Mouse (Mus musculus): Measurements from ENCODE around the gene Tstd2. TPM values are rescaled to one million over a fixed set of nuclear protein-coding genes. Genes with fewer than 3 reads are reported as not detected.

The Tstd2 gene
- polyA plus RNA-seq, 1 experiment from 2014 or later: 40.7 TPM

DNA sequence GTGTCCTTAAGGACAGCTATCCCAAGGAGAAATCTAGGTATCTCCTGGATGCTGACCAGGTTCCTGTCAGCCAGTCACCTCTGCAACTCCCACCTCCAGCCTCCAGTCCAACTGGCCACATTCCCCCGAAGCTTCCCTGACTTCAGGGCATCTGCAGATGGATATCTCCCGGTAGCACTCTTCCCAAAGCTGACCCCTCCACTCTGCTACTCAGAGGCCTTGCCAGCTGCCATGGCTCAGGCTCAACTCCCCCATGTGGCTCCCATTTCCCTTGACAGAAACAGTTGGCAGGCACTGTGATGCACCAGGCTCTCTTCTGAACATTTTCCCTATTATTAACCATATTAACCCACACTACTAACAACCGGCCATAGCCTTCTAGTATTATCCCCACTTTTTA, 27.1 kb downstream of the Tstd2 start:
- no peak for DNase-seq (ENCODE audit: low spot score)
- Histone ChIP-seq H3K27ac (no peak overlapping the region), H3K9me3 (no peaks in the 10 kb centered on the region), H3K4me1 (peaks cover 13% of the 10 kb centered on the region), H3K27me3 (ENCODE audit: insufficient read depth, poor library complexity, severe bottlenecking) (no peaks in the 10 kb centered on the region), H3K4me3 (no peak overlapping the region), H3K36me3 (peaks cover 96% of the 10 kb centered on the region)
- 62% methylated on average over 3 of the region's 3 CpGs for WGBS

DNA sequence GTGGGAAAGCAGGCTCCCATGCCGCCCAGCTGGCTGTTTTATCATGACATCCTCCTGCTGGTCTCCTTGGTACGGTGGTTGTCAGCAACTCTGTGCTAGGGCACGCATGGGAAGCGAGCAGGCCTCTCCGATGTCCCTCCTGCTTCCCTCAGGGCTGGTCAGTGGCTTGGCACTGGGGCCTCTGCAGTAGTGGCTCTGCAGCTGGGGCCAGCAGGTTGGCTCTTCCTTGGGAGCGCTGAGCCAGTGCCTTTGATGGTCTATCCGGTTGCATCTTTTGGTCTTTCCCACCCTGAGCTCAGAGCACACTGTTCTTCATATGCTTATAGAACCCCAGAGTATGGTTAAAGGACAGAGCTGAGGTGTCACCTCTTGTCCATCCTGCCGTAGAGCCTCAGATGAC, 28.4 kb downstream of the Tstd2 start:
- no peaks in the 10 kb centered on the region for H3K27me3 ChIP-seq (ENCODE audit: insufficient read depth, poor library complexity, severe bottlenecking)
- peaks cover 94% of the 10 kb centered on the region for H3K36me3 ChIP-seq
- no peak overlapping the region for H3K4me3 ChIP-seq
- WGBS: 80% methylated on average over 8 of the region's 8 CpGs
- H3K9me3 ChIP-seq: no peaks in the 10 kb centered on the region
- 0 out of 2 replicates have a peak overlapping the region, but pooled peaks have one; percentile 42 for H3K27ac ChIP-seq
- no peak for DNase-seq (ENCODE audit: low spot score)
- H3K4me1 ChIP-seq: peaks cover 13% of the 10 kb centered on the region

DNA sequence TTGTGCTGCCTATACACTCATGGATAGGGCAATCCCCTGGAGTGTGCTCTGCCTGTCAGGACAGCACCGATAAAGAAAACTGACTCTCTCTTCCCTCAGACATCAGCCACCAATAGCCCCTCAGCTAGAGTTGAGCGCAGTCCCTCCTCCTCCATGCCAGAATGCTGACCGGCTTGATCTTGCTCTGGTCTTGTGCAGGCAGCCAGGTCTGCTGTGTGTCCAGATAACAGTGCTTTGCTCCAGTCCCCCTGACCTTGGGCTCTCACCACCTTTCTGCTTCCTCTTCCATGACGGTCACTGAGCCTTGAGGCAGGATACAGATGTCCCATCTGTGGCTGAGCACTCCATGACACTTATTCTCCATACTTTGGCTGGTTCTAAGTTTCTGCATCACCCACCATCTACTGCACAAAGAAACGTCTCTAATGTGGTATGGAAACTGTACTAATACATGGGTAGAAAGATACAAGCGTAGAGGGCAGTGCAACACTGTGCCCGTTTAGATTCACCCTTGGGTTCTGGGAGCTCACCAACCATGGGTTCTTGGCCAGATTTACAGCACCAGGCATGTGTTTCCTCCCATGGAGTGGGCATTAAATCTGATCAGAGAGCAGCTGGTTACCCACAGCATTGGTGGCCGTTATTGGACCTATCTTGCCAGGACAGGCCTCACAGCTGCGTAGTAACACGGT, 36.3 kb downstream of the Tstd2 start:
- H3K27ac ChIP-seq: no peak overlapping the region
- H3K36me3 ChIP-seq: peaks cover 91% of the 10 kb centered on the region
- no peaks in the 10 kb centered on the region for H3K9me3 ChIP-seq
- 77% methylated on average over 10 of the region's 10 CpGs for WGBS
- no peak for DNase-seq (ENCODE audit: low spot score)
- no peaks in the 10 kb centered on the region for H3K27me3 ChIP-seq (ENCODE audit: insufficient read depth, poor library complexity, severe bottlenecking)
- peaks cover 43% of the 10 kb centered on the region for H3K4me1 ChIP-seq
- no peak overlapping the region for H3K4me3 ChIP-seq

DNA sequence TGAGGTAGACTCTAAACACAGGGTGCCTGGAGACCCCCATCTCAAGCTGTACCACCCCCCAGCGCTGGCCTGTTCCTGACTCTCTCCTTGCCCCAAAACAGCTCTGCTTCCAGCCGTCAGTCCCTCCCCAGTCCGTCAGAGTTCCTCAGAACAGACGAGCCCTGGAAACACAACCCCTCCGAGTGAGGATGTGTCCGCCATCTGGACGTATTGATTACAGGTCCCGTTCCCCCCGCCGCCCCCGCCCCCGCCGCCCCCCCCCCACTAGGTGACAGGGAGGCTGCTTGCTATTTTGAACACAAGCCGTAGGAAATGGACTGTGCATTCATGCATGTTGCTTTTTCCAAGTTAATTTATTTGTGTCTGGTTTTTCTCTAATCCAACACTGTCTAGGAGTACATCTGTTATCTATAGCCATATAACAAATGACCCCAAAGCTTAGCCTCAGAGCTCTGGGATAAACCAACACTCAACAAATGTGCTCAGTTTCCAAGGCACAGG, 37.2 kb downstream of the Tstd2 start:
- Histone ChIP-seq H3K4me3 (no peak overlapping the region; the same call in 1 of the 2 replicates), H3K27ac (peak overlapping the region; percentile 82), H3K9me3 (no peaks in the 10 kb centered on the region), H3K27me3 (ENCODE audit: insufficient read depth, poor library complexity, severe bottlenecking) (no peaks in the 10 kb centered on the region), H3K4me1 (peaks cover 43% of the 10 kb centered on the region), H3K36me3 (peaks cover 91% of the 10 kb centered on the region)
- WGBS: 13% methylated on average over 14 of the region's 14 CpGs
- DNase-seq (ENCODE audit: low spot score): no peak

DNA sequence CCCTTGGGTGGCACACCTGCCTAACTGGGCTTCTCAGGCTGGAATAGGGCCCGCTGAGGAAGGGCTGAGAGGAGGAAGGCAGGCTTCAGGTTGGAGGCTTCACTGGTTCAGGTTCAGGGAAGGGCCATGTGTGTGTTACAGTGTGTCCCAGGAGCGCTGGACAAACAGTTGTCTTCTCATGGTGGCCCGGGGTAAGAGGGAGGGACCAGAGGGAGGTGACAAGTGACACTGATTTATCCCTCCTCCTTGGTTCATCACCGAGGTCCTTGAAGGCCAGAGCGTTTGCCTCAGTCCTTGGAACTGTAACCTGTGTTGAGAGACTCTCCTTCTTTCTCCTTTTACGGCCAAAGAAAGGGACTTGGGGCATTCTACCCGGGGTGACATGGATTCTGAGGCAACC, 38.0 kb downstream of the Tstd2 start:
- Histone ChIP-seq H3K36me3 (peaks cover 92% of the 10 kb centered on the region), H3K27ac (peak overlapping the region; percentile 82), H3K4me1 (peaks cover 43% of the 10 kb centered on the region), H3K9me3 (no peaks in the 10 kb centered on the region), H3K27me3 (ENCODE audit: insufficient read depth, poor library complexity, severe bottlenecking) (no peaks in the 10 kb centered on the region), H3K4me3 (peak overlapping the region; percentile 6; the same call in 1 of the 2 replicates)
- WGBS: 27% methylated on average over 7 of the region's 7 CpGs
- no peak for DNase-seq (ENCODE audit: low spot score)

DNA sequence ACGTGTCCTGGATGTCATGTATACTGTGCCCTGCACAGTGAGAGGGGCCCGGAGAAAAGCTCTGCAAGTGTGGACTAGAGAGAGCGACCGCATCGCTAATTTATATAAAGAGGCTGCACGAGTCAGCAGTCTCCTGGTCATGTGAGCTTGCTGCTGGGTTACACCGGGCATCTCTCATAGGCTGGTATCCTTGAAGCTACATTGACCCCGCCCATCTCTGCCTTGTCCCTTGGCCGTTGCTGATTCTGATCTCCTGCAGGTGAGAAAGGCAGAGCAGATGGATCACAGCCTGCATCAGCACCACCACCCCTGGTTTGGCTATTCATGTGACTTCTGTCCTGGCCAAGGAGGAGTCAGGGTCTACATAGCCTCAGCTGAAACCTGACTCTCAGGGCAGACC, 39.4 kb downstream of the Tstd2 start:
- peaks cover 43% of the 10 kb centered on the region for H3K4me1 ChIP-seq
- no peaks in the 10 kb centered on the region for H3K9me3 ChIP-seq
- H3K36me3 ChIP-seq: peaks cover 95% of the 10 kb centered on the region
- H3K4me3 ChIP-seq: no peak overlapping the region
- no peak for DNase-seq (ENCODE audit: low spot score)
- H3K27me3 ChIP-seq (ENCODE audit: insufficient read depth, poor library complexity, severe bottlenecking): no peaks in the 10 kb centered on the region
- H3K27ac ChIP-seq: no peak overlapping the region
- WGBS: 76% methylated on average over 9 of the region's 9 CpGs

DNA sequence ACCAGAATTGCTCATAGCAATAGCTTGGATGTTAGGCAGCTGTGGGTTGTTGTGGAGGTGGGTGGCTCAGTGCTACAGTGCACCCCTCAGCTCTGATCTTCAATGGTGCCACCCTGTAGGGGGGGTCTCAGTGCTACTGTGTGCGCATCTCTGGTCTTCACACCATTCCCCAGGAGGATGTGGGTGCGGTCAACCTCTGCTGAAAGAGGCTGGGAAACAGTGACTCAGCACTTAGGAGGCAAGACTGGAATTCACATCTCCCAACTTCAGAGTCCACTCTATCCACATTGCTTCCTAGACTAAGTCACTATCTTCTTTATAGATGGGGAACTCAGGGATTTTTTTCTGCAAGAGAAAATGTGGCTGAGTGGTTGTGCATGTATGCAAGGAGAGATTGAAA, 40.9 kb downstream of the Tstd2 start:
- H3K27me3 ChIP-seq (ENCODE audit: insufficient read depth, poor library complexity, severe bottlenecking): no peaks in the 10 kb centered on the region
- H3K4me3 ChIP-seq: no peak overlapping the region
- H3K36me3 ChIP-seq: peaks cover 97% of the 10 kb centered on the region
- no peaks in the 10 kb centered on the region for H3K9me3 ChIP-seq
- no peak for DNase-seq (ENCODE audit: low spot score)
- WGBS: 86% methylated on average over 2 of the region's 2 CpGs
- H3K27ac ChIP-seq: no peak overlapping the region
- peaks cover 38% of the 10 kb centered on the region for H3K4me1 ChIP-seq

DNA sequence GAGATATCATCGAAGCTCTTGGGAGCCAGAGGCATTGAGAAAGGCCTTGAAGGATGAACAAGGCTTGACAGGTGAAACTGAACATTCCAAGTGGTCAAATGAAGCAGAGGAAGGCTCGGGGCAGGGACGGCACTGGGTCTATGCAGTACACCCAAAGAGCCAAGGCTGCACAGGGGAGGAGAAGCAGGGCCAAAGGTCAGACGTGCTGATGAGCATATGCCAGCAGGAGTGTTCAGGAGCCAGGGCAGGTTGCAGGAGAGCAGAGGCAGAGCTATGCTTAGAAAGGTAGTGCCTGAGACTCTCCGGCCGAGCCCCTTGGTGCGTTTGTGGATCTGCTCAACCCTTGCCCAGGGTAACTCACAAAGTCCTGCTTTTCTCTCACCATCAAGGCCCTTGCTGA, 41.9 kb downstream of the Tstd2 start:
- Histone ChIP-seq H3K27ac (no peak overlapping the region), H3K36me3 (peaks cover 99% of the 10 kb centered on the region), H3K4me1 (peaks cover 32% of the 10 kb centered on the region), H3K4me3 (no peak overlapping the region), H3K9me3 (no peaks in the 10 kb centered on the region), H3K27me3 (ENCODE audit: insufficient read depth, poor library complexity, severe bottlenecking) (no peaks in the 10 kb centered on the region)
- WGBS: 84% methylated on average over 7 of the region's 7 CpGs
- no peak for DNase-seq (ENCODE audit: low spot score)

DNA sequence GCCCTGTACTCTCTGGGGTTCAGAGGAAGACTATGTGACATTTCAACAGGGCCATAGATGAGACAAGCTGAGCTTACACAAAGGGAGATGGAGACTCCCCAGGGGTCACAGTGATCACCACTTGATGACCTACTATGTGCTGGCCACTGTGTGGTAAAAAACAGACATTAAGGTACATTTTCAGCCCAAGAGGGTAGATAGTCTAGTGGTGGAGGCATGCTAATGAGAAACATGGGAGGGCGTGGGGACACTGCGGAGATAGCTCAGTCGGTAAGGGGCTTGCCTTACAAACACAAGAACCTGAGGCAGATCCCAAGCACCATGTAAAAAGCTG, 42.7 kb downstream of the Tstd2 start:
- Histone ChIP-seq H3K27me3 (ENCODE audit: insufficient read depth, poor library complexity, severe bottlenecking) (no peaks in the 10 kb centered on the region), H3K27ac (no peak overlapping the region), H3K36me3 (peaks cover 99% of the 10 kb centered on the region), H3K9me3 (no peaks in the 10 kb centered on the region), H3K4me3 (no peak overlapping the region), H3K4me1 (peaks cover 25% of the 10 kb centered on the region)
- DNase-seq (ENCODE audit: low spot score): no peak
- 84% methylated on average over 3 of the region's 3 CpGs for WGBS

DNA sequence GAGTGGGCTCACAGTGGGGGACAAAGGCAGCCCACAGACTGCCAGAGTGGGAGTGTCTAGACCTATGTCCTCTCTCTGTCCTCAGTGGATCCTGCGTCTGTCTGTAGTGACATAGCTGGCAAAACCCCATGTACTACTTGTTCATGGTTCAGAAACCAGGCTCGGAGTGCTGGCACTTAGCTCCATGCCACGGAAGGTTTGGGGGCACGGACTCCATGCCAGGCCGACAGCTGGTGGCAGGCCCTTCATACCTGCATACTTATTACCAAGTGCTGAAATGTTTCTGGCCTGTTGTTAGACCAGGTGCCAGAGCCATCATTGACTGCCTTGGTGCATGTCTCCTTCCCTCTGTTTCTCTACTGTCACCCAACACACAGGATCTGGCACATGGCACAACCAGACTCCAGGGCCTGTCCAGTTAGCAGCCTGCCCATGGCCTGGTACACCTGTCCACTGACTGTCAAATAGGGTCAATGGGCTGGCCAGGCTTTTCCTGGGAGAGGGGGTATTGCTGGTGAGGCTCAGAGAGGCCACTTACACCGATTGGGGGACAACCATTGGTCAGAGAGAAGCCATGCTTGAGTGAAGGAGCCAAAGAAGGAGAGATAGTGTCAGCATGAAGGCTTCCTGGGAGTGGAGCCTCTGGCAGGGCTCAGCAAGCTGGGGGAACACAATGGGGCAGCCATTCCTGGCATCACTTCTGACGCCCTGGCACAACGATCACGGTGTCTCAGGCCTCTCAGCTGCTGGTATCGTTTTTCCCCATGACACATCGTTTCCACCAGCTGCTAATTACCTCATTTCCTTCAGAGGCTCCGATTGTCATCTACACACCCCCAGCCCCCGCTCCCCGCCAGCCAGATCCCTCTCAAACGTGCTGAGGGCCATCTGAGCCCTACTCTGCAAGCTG, 43.3 kb downstream of the Tstd2 start:
- DNase-seq (ENCODE audit: low spot score): no peak
- Histone ChIP-seq H3K27ac (0 out of 2 replicates have a peak overlapping the region, but pooled peaks have one; percentile 32), H3K36me3 (peaks cover 99% of the 10 kb centered on the region), H3K4me1 (peaks cover 20% of the 10 kb centered on the region), H3K9me3 (no peaks in the 10 kb centered on the region), H3K4me3 (no peak overlapping the region), H3K27me3 (ENCODE audit: insufficient read depth, poor library complexity, severe bottlenecking) (no peaks in the 10 kb centered on the region)
- WGBS: 66% methylated on average over 15 of the region's 15 CpGs

DNA sequence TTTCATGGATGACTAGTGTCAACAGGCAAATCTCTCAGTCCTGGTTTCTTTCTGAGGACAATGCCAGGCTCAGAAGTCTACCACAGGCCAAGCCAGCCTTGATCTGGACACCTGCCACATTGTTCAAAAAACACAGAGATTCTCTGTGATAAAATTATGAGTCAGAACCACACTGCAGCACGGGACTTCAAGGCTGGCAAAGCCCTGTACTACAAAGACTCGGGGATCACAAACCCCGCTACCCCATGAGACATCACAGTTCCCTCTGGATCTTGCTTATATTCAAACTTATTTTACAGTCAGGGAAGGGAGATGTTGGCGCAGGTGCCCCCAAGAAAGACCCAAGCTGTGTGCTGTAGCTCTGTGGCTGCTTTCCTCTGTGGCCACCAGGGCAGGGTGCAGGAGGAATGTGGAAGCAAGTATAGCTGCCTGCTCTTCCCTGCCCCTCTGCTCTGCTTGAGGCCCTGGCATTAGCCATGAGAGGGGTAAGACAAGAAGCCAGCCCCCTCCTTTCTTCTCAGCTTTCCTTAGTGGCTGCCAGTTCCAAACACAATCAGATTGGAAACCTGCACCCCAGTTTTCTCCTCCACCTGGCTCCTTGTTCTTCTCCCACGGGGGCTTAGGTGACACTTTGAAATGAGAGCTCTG, 45.9 kb downstream of the Tstd2 start:
- Histone ChIP-seq H3K4me3 (no peak overlapping the region), H3K9me3 (no peaks in the 10 kb centered on the region), H3K27me3 (ENCODE audit: insufficient read depth, poor library complexity, severe bottlenecking) (no peaks in the 10 kb centered on the region), H3K4me1 (peaks cover 9% of the 10 kb centered on the region), H3K36me3 (peaks cover 97% of the 10 kb centered on the region), H3K27ac (no peak overlapping the region)
- WGBS: 87% methylated on average over 5 of the region's 5 CpGs
- no peak for DNase-seq (ENCODE audit: low spot score)

DNA sequence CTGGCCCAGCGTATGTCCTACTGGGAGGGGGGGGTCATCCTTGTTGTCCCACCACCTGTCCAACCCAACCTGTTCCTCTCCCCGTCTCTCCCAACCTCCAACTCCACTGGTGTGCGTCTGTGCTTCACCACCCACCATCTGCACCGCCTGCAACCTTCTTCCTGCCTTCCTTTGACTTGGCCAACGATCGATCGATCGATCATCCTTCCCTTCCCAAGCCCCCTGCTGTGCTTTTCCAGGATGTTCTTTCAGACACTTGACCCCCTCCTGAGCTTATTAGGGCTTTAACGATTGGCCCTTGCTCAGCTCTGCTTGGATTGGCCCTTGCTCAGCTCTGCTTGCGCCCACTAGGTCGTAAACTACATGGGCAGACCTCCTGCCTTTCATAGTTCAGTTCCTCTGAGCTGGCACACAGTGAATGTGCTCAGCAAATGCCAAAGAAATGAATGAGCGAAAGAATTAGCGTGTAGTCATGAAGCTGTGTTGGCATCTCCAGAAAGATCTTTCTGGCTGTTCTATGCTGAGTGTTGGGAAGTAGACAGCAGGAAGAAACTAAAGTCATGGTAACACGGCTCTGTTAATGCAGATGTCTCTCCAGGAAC, 48.9 kb downstream of the Tstd2 start:
- no peak overlapping the region for H3K4me3 ChIP-seq
- H3K27me3 ChIP-seq (ENCODE audit: insufficient read depth, poor library complexity, severe bottlenecking): no peaks in the 10 kb centered on the region
- 94% methylated on average over 14 of the region's 14 CpGs for WGBS
- H3K4me1 ChIP-seq: peaks cover 33% of the 10 kb centered on the region
- no peak overlapping the region for H3K27ac ChIP-seq
- no peak for DNase-seq (ENCODE audit: low spot score)
- H3K36me3 ChIP-seq: peaks cover 90% of the 10 kb centered on the region
- no peaks in the 10 kb centered on the region for H3K9me3 ChIP-seq

Data from heart, embryonic 10.5 days (tissue).